Mouse (Mus musculus) liver (tissue): ENCODE results near the gene Prc1.

ENCODE experiments used
- DNase-seq: peaks from one replicate; pipeline ENCODE4 v3.0.0-alpha.2; 2020; ENCODE audit warnings: mixed read lengths

The Prc1 gene

DNA sequence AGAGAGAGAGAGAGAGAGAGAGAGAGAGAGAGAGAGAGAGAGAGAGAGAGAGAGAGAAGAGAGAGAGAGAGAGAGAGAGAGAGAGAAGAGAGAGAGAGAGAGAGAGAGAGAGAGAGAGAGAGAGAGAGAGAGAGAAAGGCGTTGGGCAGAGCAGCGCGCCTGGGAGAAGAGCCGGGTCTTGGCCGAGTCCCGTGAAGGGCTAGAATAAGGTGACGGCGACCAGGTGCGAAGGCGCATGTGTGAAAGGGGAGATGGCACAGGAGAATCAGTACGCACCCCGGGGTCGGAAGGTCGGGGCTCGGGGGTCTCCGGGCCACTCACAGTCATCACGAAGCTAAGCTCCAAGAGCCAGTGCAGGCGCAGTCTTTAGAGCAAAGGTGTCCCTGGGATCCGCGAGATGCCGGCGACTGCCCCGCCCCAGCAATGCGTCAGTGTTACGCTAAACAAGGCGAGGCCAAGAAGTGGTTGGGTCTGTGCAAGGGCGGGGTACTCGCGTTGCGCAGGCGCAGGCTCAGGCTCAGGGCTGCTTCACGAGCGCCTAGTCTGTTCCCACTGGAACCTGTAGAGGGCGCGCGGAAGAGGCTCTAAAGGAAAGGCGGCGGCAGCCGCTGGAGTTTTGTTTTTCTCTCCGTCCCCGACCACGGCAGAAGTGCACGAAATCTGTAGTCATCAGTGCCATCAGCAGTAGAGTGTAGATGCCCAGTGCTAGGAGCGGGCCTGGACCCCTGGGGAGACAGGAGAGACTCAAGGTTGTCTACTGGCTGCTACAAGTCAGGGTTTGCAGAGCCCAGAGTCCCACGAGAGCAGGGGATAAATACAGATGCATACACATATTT, 45.8 kb downstream of the Prc1 start:
- peak; percentile 99 for DNase-seq

DNA sequence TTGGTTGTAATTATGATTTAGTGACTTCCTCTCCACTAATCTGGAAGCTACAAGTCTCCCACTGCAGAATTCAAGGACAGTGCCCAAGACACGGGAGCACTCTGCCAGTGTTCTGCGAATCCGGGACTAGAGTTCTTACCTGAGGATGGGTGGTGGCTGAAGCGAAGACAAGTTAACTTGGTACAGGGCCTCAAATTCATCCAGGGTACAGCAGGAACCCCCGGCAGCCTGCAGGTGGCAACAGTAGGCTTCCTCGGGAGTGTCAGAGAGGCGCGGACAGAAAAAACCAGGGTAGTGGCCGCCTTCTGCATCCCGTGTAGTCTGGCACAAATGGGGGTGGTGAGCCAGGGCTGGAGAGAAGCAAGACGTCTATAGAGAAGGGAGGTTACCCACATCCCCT, 46.5 kb downstream of the Prc1 start, which contains the start of gene Unc45a:
TSS of gene Unc45a (minus strand) at position 213 of the 400 bp plus-strand sequence.
- peak; percentile 85 for DNase-seq

DNA sequence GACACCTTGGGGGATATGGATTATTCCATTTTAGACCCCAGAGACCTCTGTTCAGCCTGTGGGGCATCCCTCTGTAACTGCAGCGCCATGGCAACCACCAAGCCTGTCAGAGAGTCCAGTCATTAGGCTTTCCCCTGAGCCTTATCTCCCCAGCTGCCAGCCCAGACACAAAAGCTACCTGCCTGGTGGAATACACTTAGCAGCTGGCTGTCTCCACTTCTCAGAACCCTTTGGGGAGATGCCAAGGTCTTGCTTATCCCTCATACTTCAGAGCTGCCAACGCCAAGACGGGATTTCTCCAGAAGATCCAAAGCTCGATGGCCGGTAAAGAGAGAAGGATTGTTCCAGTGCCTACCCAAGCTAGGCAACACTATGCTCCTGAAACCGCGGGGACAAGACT, 47.5 kb downstream of the Prc1 start:
- DNase-seq, result no peak

DNA sequence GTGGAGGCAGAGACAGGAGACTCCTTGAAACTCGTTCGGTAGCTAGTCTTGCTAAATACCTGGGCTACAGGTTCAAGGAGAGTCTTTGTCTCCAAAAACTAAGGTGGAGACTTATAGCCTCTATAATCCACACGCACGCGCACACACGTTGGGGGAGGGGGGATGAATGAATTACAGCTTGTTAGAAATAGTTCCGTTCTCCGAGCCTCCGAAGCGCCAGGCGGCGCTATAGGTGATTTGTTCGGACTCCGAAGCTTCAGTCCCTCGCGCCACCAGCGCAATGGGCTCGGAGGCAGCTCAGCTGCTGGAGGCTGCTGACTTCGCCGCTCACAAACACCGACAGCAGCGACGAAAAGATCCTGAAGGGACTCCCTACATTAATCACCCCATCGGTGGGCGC, 48.6 kb downstream of the Prc1 start, which contains the start of gene Hddc3:
TSS of gene Hddc3 (plus strand) at position 247 of the 400 bp plus-strand sequence.
- DNase-seq, result peak; percentile 92

DNA sequence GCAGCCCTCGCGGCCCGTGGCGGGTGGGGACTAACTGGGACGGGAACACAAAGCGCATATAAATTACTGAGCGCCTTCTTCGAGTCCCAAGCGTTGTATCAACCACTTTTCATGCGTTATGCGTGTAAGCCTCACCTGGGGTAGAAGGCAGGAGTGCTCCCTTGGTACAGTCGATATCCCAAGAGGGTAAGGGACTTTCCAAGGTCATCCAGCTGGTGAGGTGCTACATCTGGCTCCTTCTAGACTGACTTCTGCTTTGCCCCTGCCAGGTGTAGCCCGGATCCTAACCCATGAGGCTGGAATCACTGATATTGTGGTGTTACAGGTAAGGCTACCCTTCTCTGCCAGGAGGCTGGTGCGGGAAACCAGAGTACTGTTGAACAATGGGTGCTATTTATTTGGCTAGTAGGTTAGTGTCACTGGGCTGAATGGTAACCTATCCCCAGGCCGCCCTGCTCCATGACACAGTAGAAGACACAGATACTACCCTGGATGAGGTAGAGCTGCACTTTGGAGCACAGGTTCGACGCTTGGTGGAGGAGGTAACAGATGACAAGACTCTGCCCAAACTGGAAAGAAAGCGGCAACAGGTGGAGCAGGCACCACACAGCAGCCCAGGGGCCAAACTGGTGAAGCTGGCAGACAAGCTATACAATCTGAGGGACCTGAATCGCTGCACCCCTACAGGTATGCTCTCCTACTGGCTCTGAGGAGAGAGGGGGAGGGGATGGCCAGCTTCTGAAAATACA, 49.2 kb downstream of the Prc1 start:
- no peak for DNase-seq

DNA sequence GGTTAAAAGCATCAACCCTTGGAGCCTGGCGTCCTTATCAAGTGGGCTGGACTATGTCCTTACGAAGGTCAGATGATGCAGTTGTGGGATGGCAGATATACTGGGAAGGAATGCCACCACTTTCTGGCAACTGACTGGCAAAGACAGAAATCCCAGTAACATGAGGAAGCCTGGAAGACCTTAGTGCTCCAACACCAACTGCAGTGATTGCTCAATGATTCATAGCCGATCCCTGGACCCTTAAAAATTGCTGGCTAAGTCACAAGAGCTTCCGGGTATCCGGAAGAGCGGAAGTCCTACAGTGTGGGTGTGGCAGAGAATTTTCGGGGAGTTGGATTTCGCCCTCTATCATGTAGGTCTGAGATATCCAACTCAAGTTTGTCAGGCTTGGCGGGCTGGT, 51.9 kb downstream of the Prc1 start:
- DNase-seq, result no peak

DNA sequence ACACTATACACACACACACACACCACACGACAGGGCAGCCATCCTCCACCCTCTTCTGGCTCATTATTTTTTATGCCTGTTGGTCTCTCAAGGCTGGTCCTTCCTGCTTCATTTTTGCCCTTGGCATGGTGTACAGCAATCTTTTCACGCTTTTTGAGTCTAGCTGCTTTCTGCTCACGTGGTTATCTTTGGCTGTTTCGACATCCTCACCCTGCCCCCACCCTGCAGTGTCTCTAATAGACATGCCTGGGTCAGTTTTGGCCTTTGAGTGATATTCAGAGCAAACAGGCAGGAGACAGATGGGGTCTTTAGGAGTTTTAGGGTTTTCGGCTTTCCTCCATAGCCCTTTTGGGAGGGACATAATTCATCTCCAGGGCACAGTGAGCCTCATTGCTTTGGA, 52.6 kb downstream of the Prc1 start:
- DNase-seq, result no peak

DNA sequence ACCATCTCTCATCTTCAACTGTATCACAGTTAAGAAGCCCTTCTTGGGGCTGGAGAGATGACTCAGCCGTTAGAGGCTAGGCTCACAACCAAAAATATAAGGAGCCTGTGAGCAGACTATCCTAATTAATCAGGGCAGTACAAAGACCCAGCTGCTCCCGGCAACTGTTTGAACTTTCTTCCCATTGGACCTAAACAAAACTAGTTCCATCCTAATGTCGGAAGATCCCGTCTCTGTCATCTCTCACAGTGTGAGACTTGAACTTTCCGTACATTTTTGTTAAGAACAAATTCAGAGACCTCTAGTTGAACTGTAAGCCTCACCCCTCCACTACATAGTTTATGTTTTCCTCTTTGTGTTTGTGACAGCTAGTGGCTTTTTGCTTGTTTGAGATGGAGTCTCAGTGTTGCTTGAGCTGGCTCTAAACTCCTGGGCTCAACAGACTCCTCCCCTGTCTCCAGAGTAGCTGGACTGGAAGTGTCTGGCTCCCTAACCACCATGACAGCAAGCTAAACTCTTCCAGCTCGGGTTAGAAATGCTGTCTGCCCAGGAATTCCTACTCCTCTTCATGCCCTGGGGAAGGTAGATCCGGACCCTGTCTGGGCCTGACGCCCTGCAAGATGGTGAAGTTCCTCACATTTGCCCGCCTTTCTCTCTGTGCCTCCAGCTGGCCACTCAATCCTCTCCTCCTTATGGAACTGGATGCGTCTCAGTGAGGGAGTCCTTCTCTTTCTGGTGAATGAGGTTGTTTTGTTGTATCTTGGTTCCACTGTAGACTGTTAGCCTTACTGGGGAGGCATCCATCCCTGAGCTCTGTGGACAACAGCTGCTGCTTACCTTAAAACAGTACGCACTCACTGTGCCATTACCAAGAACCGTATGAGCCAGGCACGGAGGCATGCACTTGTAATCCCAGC, 53.7 kb downstream of the Prc1 start:
- DNase-seq, result no peak

DNA sequence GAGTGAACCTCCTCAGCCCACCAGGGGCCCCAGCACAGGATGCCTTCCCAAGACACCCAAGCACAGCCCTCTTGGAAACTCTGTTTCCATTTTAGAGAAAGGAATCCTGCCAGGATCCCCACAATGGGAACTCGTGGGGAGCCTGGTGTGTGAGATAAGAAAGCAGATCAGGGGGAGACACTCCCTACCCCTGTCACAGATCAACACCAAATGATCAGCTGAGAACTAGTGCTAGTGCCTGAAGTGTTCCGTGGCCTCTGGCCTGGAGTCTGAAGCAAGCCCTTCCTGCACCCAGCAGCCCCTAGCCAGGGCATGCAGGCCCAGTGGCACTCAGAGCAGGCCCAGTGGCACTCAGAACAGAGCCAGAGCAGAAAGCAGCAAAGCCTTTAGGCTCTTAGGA, 56.6 kb downstream of the Prc1 start:
- DNase-seq, result no peak

DNA sequence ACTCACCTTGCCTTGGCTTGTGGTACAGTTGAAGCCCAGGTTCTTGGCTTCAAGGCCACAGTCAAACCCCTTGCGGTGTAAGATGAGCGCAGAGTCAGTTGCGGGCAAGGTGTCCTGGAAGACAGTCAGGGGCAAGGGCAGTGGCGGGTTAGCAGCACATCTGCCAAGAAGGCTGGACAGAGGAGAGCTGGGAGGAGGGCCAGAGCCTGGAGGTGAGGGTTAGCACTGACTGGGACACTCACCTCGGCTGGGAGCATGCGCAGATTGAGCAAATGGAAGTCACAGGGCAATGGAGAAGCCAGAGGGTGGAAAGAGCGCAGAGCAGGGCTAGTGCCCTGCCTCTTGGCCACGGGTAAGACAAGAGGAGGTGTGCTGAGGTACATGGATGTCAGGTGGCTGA, 58.7 kb downstream of the Prc1 start:
- DNase-seq, result no peak

DNA sequence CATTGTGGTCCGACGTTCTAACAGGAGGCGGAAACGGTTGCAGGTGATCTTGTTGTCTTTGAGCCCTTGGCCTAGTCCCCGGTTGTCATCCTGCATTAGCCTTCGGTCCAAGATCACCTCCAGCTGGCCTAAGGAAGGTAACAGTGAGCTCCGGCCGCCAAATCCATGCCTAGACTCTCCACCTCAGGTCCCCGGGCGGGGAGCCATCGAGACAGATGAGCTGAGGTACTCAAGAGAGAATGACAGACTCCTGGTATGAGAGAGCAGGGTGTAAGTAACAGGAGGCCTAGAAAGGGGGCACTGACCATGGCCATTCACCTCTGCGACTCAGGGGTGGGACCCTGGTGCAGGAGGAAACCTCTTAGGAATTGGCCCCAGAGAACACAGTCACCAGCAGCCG, 62.1 kb downstream of the Prc1 start:
- DNase-seq, result no peak

DNA sequence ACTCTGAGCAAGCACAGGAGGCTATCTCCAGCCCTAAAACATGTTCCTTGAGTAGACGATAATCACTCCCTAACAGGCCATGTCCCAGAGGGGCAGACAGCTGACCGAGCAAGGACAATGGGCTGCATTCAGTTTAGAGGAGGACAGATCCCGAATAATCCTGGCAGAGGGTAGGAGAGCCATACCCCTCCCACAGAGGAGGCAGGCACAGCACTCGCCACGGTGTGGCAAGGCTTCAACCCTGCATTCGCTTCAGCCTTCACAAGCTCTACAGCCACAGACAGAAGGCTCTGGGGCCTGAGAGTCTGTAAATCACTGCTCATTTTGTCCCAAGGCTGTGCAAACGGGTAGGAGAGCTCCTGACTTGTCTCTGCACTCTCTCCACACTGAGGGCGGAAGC, 62.9 kb downstream of the Prc1 start:
- no peak for DNase-seq

DNA sequence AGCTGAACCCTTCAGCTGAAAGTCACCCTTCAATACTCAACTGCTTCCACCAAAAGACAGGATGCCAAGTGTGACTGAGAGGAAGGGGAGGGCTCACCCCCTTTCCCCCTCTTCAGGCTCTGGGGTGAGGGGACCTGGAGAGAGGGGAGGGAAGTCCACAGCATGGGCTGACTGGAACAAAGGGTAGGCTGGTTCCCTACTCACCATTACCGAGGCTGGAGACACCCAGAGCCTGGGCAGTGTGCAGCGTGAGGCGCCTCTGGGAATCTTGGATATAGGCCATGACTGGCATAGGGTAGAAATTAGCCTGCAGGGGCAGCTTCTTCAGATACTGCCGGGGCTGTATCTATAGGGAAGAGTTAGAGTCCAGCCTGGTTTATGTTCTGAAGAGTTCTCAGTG, 63.8 kb downstream of the Prc1 start:
- DNase-seq, result no peak

DNA sequence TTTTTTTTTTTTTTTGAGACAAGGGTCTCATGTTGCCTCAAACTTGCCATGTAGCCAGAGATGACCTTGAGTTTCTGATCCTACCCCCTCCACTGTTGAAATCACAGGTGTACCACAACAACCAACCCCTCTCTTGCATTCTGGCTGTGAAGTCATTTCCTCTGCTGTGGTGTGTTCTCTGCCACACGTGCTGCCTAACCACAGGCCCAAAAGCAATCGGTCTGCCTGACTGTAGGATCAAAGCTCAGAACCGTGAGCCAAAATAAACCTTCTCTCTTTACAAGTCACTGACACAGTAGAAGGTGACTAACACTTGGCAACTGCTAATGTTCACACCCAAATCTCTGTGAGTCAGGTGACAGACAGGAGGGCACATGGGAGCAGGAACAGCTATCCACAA, 66.2 kb downstream of the Prc1 start:
- DNase-seq, result no peak

DNA sequence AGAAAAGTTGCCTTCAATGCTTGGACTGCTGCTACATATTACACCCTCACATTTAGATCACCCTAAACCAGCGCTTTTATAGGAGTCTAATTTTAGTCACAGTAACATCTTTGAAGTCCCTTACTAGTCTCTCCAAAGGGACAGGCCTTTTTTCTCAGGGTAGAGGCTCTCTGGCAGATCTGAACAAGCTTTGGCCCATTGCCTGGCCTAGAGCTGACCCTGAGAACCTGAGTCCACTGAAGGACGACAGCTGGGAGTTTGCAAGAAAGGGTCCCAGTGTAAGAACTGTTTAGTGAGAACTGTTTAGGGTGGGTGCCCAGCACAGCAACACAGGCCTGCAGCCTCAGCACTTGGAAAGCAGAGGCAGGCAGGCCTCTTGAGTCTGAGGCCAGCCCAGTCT, 71.5 kb downstream of the Prc1 start:
- DNase-seq, result no peak
